Mouse (Mus musculus) kidney, adult 18-20 months (tissue): ENCODE measurements at regions not wholly inside any gene's neighbourhood (a gene's known extent, or its start where the extent isn't known, plus 50 kb on each side); places are given as distances from the start of the nearest gene placed in this dataset.

Experiments used
- DNase-seq: peaks from one replicate; pipeline ENCODE4 v3.0.0; 2021

GRCm38 (mm10) chr15:97125836-97126822, 70.4 kb upstream of the Slc38a4 start:
- no peak for DNase-seq

GRCm38 (mm10) chr15:97122263-97122662, 66.5 kb upstream of the Slc38a4 start:
- no peak for DNase-seq

GRCm38 (mm10) chr15:97112452-97113200, 56.9 kb upstream of the Slc38a4 start:
- no peak for DNase-seq

GRCm38 (mm10) chr15:97111320-97112192, 55.8 kb upstream of the Slc38a4 start:
- DNase-seq: no peak

GRCm38 (mm10) chr15:97107779-97108178, 52.0 kb upstream of the Slc38a4 start:
- no peak for DNase-seq

GRCm38 (mm10) chr15:97106556-97106955, 50.8 kb upstream of the Slc38a4 start:
- DNase-seq: no peak
